16 mouse cellular contexts compared by ENCODE assay signal in the genomic region with DNA sequence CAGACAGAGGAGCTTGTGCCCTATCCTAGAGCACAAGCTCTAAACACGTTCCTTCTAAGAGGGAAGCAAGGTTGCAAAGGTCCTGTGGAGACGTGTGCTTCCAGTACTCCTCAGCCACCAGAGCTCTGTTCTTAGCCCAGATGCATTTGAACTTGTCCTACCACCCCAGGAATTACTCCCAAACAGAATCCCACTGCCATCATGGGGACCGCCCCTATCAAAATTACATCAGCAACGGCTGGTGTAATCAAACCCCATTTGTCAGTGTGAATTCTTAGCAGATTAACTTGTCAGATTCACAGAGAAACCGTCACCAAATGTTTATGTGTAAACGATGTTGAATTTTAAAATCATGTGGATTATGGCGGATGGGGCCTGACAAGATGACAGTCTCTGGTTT. TPM values are rescaled to one million over a fixed set of nuclear protein-coding genes. Genes with fewer than 3 reads are reported as not detected.
A peak's percentile ranks its signal among the peaks of the same experiment; 100 is the strongest.
DNase-seq lines count a peak whose midpoint lies in the region; ATAC-seq lines count a peak whose summit lies in the region.
"Had no signal": no experiment of that assay in that cellular context is flagged by ENCODE, and none has a peak within 500 bp of the region (broad histone marks: within the 10 kb centered on the region; RNA-seq: fewer than 3 reads in every experiment).

No protein-coding gene starts in this region.

- 0 out of 2 replicates have a peak overlapping the region, but pooled peaks have one; percentile 67 for H3K27ac ChIP-seq in embryonic facial prominence, embryonic 12.5 days
- no peak overlapping the region for H3K27ac ChIP-seq in embryonic facial prominence, embryonic 10.5 days (replicated peaks)
- peak overlapping the region; percentile 95 for H3K27ac ChIP-seq in kidney, embryonic 15.5 days

- ATAC-seq in embryonic facial prominence, embryonic 12.5 days (ENCODE audit: insufficient number of reproducible peaks, insufficient read depth, low FRiP score, low TSS enrichment), result no peak
- no peak for ATAC-seq in kidney, embryonic 15.5 days (replicated peaks; ENCODE audit: low FRiP score)
- ATAC-seq: forebrain, embryonic 16.5 days; hindbrain, embryonic 16.5 days; midbrain, embryonic 16.5 days had no signal

- peaks cover 31% of the 10 kb centered on the region for H3K4me1 ChIP-seq in embryonic facial prominence, embryonic 12.5 days
- peaks cover 50% of the 10 kb centered on the region for H3K4me1 ChIP-seq in embryonic facial prominence, embryonic 10.5 days
- peaks cover 73% of the 10 kb centered on the region for H3K4me1 ChIP-seq in kidney, embryonic 15.5 days

- no peaks in the 10 kb centered on the region for H3K9me3 ChIP-seq in embryonic facial prominence, embryonic 12.5 days
- H3K9me3 ChIP-seq in embryonic facial prominence, embryonic 10.5 days, result no peaks in the 10 kb centered on the region
- no peaks in the 10 kb centered on the region for H3K9me3 ChIP-seq in kidney, embryonic 15.5 days (replicated peaks)

- H3K27me3 ChIP-seq in embryonic facial prominence, embryonic 12.5 days, result peaks cover 31% of the 10 kb centered on the region
- peaks cover 37% of the 10 kb centered on the region for H3K27me3 ChIP-seq in embryonic facial prominence, embryonic 10.5 days (replicated peaks; ENCODE audit: low read depth, poor library complexity, severe bottlenecking)
- peaks cover 23% of the 10 kb centered on the region for H3K27me3 ChIP-seq in kidney, embryonic 15.5 days

- 70% methylated on average over 7 of the region's 7 CpGs for WGBS in embryonic facial prominence, embryonic 12.5 days
- WGBS in embryonic facial prominence, embryonic 10.5 days, result 82% methylated on average over 7 of the region's 7 CpGs
- WGBS in kidney, embryonic 15.5 days, result 73% methylated on average over 7 of the region's 7 CpGs

- peaks cover 55% of the 10 kb centered on the region for H3K36me3 ChIP-seq in embryonic facial prominence, embryonic 12.5 days
- H3K36me3 ChIP-seq in embryonic facial prominence, embryonic 10.5 days (replicated peaks), result peaks cover 80% of the 10 kb centered on the region
- peaks cover 66% of the 10 kb centered on the region for H3K36me3 ChIP-seq in kidney, embryonic 15.5 days

- no peak overlapping the region for H3K4me2 ChIP-seq in embryonic facial prominence, embryonic 12.5 days (replicated peaks)
- no peak overlapping the region for H3K4me2 ChIP-seq in kidney, embryonic 15.5 days

- H3K4me3 ChIP-seq in embryonic facial prominence, embryonic 12.5 days, result no peak overlapping the region
- no peak overlapping the region for H3K4me3 ChIP-seq in embryonic facial prominence, embryonic 10.5 days
- H3K4me3 ChIP-seq in kidney, embryonic 15.5 days (replicated peaks), result no peak overlapping the region
- H3K4me3 ChIP-seq: erythroblast, embryonic 14.5 days had no signal

- no peak for DNase-seq in embryonic facial prominence, embryonic 10.5 days (ENCODE audit: low spot score)
- DNase-seq in kidney, adult 9 months, result no peak
- DNase-seq in lung, postnatal 4 days, result peak; percentile 7 to 19
- DNase-seq in lung, postnatal 25 days (ENCODE audit: low spot score), result no peak
- no peak for DNase-seq in layer of hippocampus, postnatal 25 days (ENCODE audit: extremely low spot score in 1 of 2, low spot score in 1 of 2)
- no peak for DNase-seq in adrenal gland, adult 8-10 months
- DNase-seq: adrenal gland, postnatal 10 days; cerebellum, adult 8-10 months; right cerebral cortex, postnatal 25 days; thymus, adult 2 months had no signal

- no peak overlapping the region; the same call in 1 of the 2 replicates for H3K9ac ChIP-seq in embryonic facial prominence, embryonic 12.5 days
- no peak overlapping the region for H3K9ac ChIP-seq in kidney, embryonic 15.5 days

RNA-seq across cellular contexts. Expression of gene Hic1, which starts 8.4 kb away (rescaled TPM):
- 39.2 and 44.8 TPM in 2 replicates for polyA plus RNA-seq in embryonic facial prominence, embryonic 12.5 days (2016; fragmentation: Nextera tagmentation; extraction: Ambion mirVana)
- polyA plus RNA-seq in embryonic facial prominence, embryonic 10.5 days (2016; fragmentation: Nextera tagmentation; extraction: Ambion mirVana), result 0.23 and 1.3 TPM in 2 replicates
- polyA plus RNA-seq in kidney, embryonic 15.5 days (2015; fragmentation: Nextera tagmentation; extraction: Ambion mirVana), result 24.3 and 25.9 TPM in 2 replicates
- 1 to 10 TPM; 2.5 to 3.2 TPM for total RNA-seq in layer of hippocampus, postnatal 25 days (2021)
- 10 to 100 TPM in 2 of 4 experiments, 1 to 10 TPM in 2; 7.7 to 16.5 (median 11.4) TPM for total RNA-seq in adrenal gland, adult 8-10 months (2022)

RNA-seq across cellular contexts. Expression of gene Ovca2, which starts 17.7 kb away (rescaled TPM):
- 30.0 and 31.5 TPM in 2 replicates for polyA plus RNA-seq in embryonic facial prominence, embryonic 12.5 days (2016; fragmentation: Nextera tagmentation; extraction: Ambion mirVana)
- polyA plus RNA-seq in embryonic facial prominence, embryonic 10.5 days (2016; fragmentation: Nextera tagmentation; extraction: Ambion mirVana), result 35.4 and 36.7 TPM in 2 replicates
- polyA plus RNA-seq in kidney, embryonic 15.5 days (2015; fragmentation: Nextera tagmentation; extraction: Ambion mirVana), result 25.3 and 27.0 TPM in 2 replicates
- 10 to 100 TPM; 18.2 to 18.3 TPM for total RNA-seq in layer of hippocampus, postnatal 25 days (2021)
- 10 to 100 TPM; 22.3 to 28.9 (median 25.9) TPM for total RNA-seq in adrenal gland, adult 8-10 months (2022)

RNA-seq across cellular contexts. Expression of gene Dph1, which starts 30.1 kb away (rescaled TPM):
- 22.6 and 23.3 TPM in 2 replicates for polyA plus RNA-seq in embryonic facial prominence, embryonic 12.5 days (2016; fragmentation: Nextera tagmentation; extraction: Ambion mirVana)
- polyA plus RNA-seq in embryonic facial prominence, embryonic 10.5 days (2016; fragmentation: Nextera tagmentation; extraction: Ambion mirVana), result 24.9 and 29.2 TPM in 2 replicates
- 24.6 and 26.3 TPM in 2 replicates for polyA plus RNA-seq in kidney, embryonic 15.5 days (2015; fragmentation: Nextera tagmentation; extraction: Ambion mirVana)
- total RNA-seq in layer of hippocampus, postnatal 25 days (2021), result 10 to 100 TPM; 35.4 to 36.1 TPM
- total RNA-seq in adrenal gland, adult 8-10 months (2022), result 10 to 100 TPM; 32.3 to 46.1 (median 44.7) TPM

RNA-seq across cellular contexts. Expression of gene Rtn4rl1, which starts 32.6 kb away (rescaled TPM):
- polyA plus RNA-seq in embryonic facial prominence, embryonic 12.5 days (2016; fragmentation: Nextera tagmentation; extraction: Ambion mirVana), result 5.1 and 5.7 TPM in 2 replicates
- 1.5 and 2.1 TPM in 2 replicates for polyA plus RNA-seq in embryonic facial prominence, embryonic 10.5 days (2016; fragmentation: Nextera tagmentation; extraction: Ambion mirVana)
- 3.4 and 3.6 TPM in 2 replicates for polyA plus RNA-seq in kidney, embryonic 15.5 days (2015; fragmentation: Nextera tagmentation; extraction: Ambion mirVana)
- total RNA-seq in layer of hippocampus, postnatal 25 days (2021), result 100 to 1,000 TPM in 1 of 2 experiments, 10 to 100 TPM in 1; 94.7 to 106 TPM
- 10 to 100 TPM; 39.9 to 74.9 (median 58.7) TPM for total RNA-seq in adrenal gland, adult 8-10 months (2022)
- polyA plus RNA-seq: erythroblast, embryonic 14.5 days had no signal

Comparison
In these comparisons a context has a peak if more than half of its experiments do, and no peak if none do; other contexts are left out.
1. DNase-seq: peak in lung, postnatal 4 days (2 of 2); none in embryonic facial prominence, embryonic 10.5 days (single experiment), kidney, adult 9 months (single experiment), lung, postnatal 25 days (single experiment), layer of hippocampus, postnatal 25 days (0 of 2) and adrenal gland, adult 8-10 months (single experiment).
2. RNA of gene Hic1, which starts 8.4 kb away (polyA plus RNA-seq): 39.2 to 44.8 TPM in embryonic facial prominence, embryonic 12.5 days and 24.3 to 25.9 TPM in kidney, embryonic 15.5 days; 0.23 to 1.3 TPM in embryonic facial prominence, embryonic 10.5 days; every median in the first group is over 10 times any median in the second.